Mouse (Mus musculus) kidney, embryonic 16.5 days (tissue): ENCODE measurements around the gene Fzd2. TPM values are rescaled to one million over a fixed set of nuclear protein-coding genes. Genes with fewer than 3 reads are reported as not detected.
"Not testable (repeated sequence)": the region's sequence is repeated elsewhere in the genome, so short reads cannot be mapped to it uniquely, and the experiment has no call there.

Experiments
- ATAC-seq: fragments of 200-750 bp; cut with Nextera tagmentation; 2 replicates; pipeline ENCODE4 v1.8.0; 2017; ENCODE audit warnings: moderate TSS enrichment; ENCODE audit not compliant: low FRiP score, low TSS enrichment
- H3K27ac ChIP-seq: fragments of 300-500 bp; sonication (generic); 2 replicates; pipeline ENCODE4 v1.5.1; 2014; ENCODE audit warnings: low read length
- H3K27me3 ChIP-seq: fragments of 300-500 bp; sonication (generic); 2 replicates; pipeline ENCODE4 v1.6.1; 2014; ENCODE audit warnings: low read length, control low read depth, mixed read lengths; ENCODE audit not compliant: insufficient read depth
- H3K36me3 ChIP-seq: fragments of 300-500 bp; sonication (generic); 2 replicates; pipeline ENCODE4 v1.6.1; 2014; ENCODE audit warnings: low read length, control low read depth, mixed read lengths; ENCODE audit not compliant: insufficient read depth
- H3K4me1 ChIP-seq: fragments of 300-500 bp; sonication (generic); 2 replicates; pipeline ENCODE4 v1.6.1; 2014; ENCODE audit warnings: low read length, control low read depth, mixed read lengths; ENCODE audit not compliant: insufficient read depth
- H3K4me2 ChIP-seq: fragments of 300-500 bp; sonication (generic); replicated peaks from 2 replicates; pipeline ENCODE4 v1.6.1; 2014; ENCODE audit warnings: low read depth, low read length
- H3K4me3 ChIP-seq: fragments of 300-500 bp; sonication (generic); 2 replicates; pipeline ENCODE4 v1.5.1; 2014; ENCODE audit warnings: mild to moderate bottlenecking, low read length
- H3K9ac ChIP-seq: fragments of 300-500 bp; sonication (generic); replicated peaks from 2 replicates; pipeline ENCODE4 v1.6.1; 2014; ENCODE audit warnings: low read length
- H3K9me3 ChIP-seq: fragments of 300-500 bp; sonication (generic); 2 replicates; pipeline ENCODE4 v1.6.1; 2016; ENCODE audit warnings: low read length, control low read depth
- WGBS: fragments of 180-500 bp; shearing (Covaris S2); extraction: QIAGEN DNeasy Blood & Tissue Kit; methylation state at CpG from one replicate; pipeline ENCODE4 v1.1.7; 2014; 5-methylcytosine and 5-hydroxymethylcytosine counted together
- polyA plus RNA-seq: library from polyadenylated mRNA; unstranded; fragments of >200 nt; fragmentation: Nextera tagmentation; extraction: Ambion mirVana; gene quantifications from 2 replicates; pipeline ENCODE4 v1.2.1, GENCODE M21; 2015

Fzd2 gene
- polyA plus RNA-seq, result 27.2 and 27.5 TPM in 2 replicates

- H3K27ac ChIP-seq, result peak within 1 kb of the TSS; percentile 99
- peak within 1 kb of the TSS; percentile 62 for H3K4me2 ChIP-seq
- peaks cover 27% of the 10 kb centered on the region for H3K4me1 ChIP-seq
- peak; percentile 93 for ATAC-seq
- H3K9ac ChIP-seq, result peak within 1 kb of the TSS; percentile 92
- peak within 1 kb of the TSS; percentile 81 for H3K4me3 ChIP-seq
- H3K36me3 ChIP-seq, result no peaks in the 10 kb centered on the region
- no peaks in the 10 kb centered on the region for H3K9me3 ChIP-seq
- whole genome bisulfite sequencing, result under 1% methylated on average over 30 of the region's 31 CpGs
- H3K27me3 ChIP-seq, result no peaks in the 10 kb centered on the region
Observed at GRCm38 (mm10) chr11:102604010-102604584, at the start of gene Fzd2. TSS of gene Fzd2 (plus strand) at chr11:102604396.

GRCm38 (mm10) chr11:102555400-102556030 is 48.7 kb upstream of the Fzd2 start:
- no peaks in the 10 kb centered on the region for H3K27me3 ChIP-seq
- peaks cover 19% of the 10 kb centered on the region for H3K4me1 ChIP-seq
- no peaks in the 10 kb centered on the region for H3K36me3 ChIP-seq
- peak; percentile 29 for ATAC-seq
- peak overlapping the region; percentile 99 for H3K9ac ChIP-seq
- H3K9me3 ChIP-seq, result no peaks in the 10 kb centered on the region
- under 1% methylated on average over 38 of the region's 39 CpGs for WGBS
- H3K4me3 ChIP-seq, result peak overlapping the region; percentile 100
- peak overlapping the region; percentile 97 for H3K27ac ChIP-seq
- H3K4me2 ChIP-seq, result peak overlapping the region; percentile 55

- Histone ChIP-seq H3K9ac (peak within 1 kb of the TSS; percentile 99), H3K4me3 (peak within 1 kb of the TSS; percentile 100), H3K4me2 (peak within 1 kb of the TSS; percentile 55), H3K36me3 (no peaks in the 10 kb centered on the region), H3K9me3 (no peaks in the 10 kb centered on the region), H3K4me1 (peaks cover 19% of the 10 kb centered on the region), H3K27ac (peak within 1 kb of the TSS; percentile 97), H3K27me3 (no peaks in the 10 kb centered on the region)
- under 1% methylated on average over 37 of the region's 55 CpGs for WGBS
- peak; percentile 99 for ATAC-seq
Observed at GRCm38 (mm10) chr11:102556031-102556715, 48.0 kb upstream of the Fzd2 start, which contains the start of gene Gpatch8. TSS of gene Gpatch8 (minus strand) at chr11:102556392.

- H3K27ac ChIP-seq, result peak overlapping the region; percentile 97
- no peaks in the 10 kb centered on the region for H3K36me3 ChIP-seq
- H3K4me3 ChIP-seq, result peak overlapping the region; percentile 100
- ATAC-seq, result no peak
- peaks cover 19% of the 10 kb centered on the region for H3K4me1 ChIP-seq
- peak overlapping the region; percentile 55 for H3K4me2 ChIP-seq
- no peak overlapping the region for H3K9ac ChIP-seq
- H3K27me3 ChIP-seq, result no peaks in the 10 kb centered on the region
- WGBS, result 1% methylated on average over 3 of the region's 3 CpGs
- H3K9me3 ChIP-seq, result no peaks in the 10 kb centered on the region
Observed at GRCm38 (mm10) chr11:102556716-102557074, 47.5 kb upstream of the Fzd2 start.

- no peaks in the 10 kb centered on the region for H3K9me3 ChIP-seq
- H3K36me3 ChIP-seq, result no peaks in the 10 kb centered on the region
- no peak overlapping the region for H3K27ac ChIP-seq
- H3K4me3 ChIP-seq, result no peak overlapping the region
- 87% methylated on average over 1 of the region's 1 CpGs for WGBS
- H3K4me2 ChIP-seq, result no peak overlapping the region
- no peak for ATAC-seq
- H3K4me1 ChIP-seq, result peaks cover 19% of the 10 kb centered on the region
- no peaks in the 10 kb centered on the region for H3K27me3 ChIP-seq
- no peak overlapping the region for H3K9ac ChIP-seq
Observed at GRCm38 (mm10) chr11:102557386-102557785, 46.8 kb upstream of the Fzd2 start.

GRCm38 (mm10) chr11:102558704-102559103 is 45.5 kb upstream of the Fzd2 start:
- H3K27ac ChIP-seq, result no peak overlapping the region
- 91% methylated on average over 3 of the region's 5 CpGs for WGBS

GRCm38 (mm10) chr11:102564952-102565671 is 39.1 kb upstream of the Fzd2 start:
- H3K36me3 ChIP-seq, H3K27me3 ChIP-seq, H3K4me2 ChIP-seq, H3K9me3 ChIP-seq, H3K27ac ChIP-seq, ATAC-seq, H3K4me3 ChIP-seq, H3K9ac ChIP-seq, H3K4me1 ChIP-seq: not testable (repeated sequence)
- 83% methylated on average over 14 of the region's 14 CpGs for WGBS

More at GRCm38 (mm10) chr11:102558704-102559103, 45.5 kb upstream of the Fzd2 start:
- no peak overlapping the region for H3K4me2 ChIP-seq
- no peak overlapping the region for H3K4me3 ChIP-seq
- no peak for ATAC-seq
- no peaks in the 10 kb centered on the region for H3K36me3 ChIP-seq
- H3K9ac ChIP-seq, result no peak overlapping the region
- peaks cover 17% of the 10 kb centered on the region for H3K4me1 ChIP-seq
- no peaks in the 10 kb centered on the region for H3K27me3 ChIP-seq
- no peaks in the 10 kb centered on the region for H3K9me3 ChIP-seq

- no peak overlapping the region for H3K4me3 ChIP-seq
- no peak overlapping the region for H3K4me2 ChIP-seq
- no peak overlapping the region for H3K27ac ChIP-seq
- no peaks in the 10 kb centered on the region for H3K9me3 ChIP-seq
- no peaks in the 10 kb centered on the region for H3K27me3 ChIP-seq
- no peaks in the 10 kb centered on the region for H3K36me3 ChIP-seq
- no peak for ATAC-seq
- no peaks in the 10 kb centered on the region for H3K4me1 ChIP-seq
- no peak overlapping the region for H3K9ac ChIP-seq
Observed at GRCm38 (mm10) chr11:102565741-102566140, 38.5 kb upstream of the Fzd2 start.

GRCm38 (mm10) chr11:102566290-102566689 is 37.9 kb upstream of the Fzd2 start:
- no peak overlapping the region for H3K4me3 ChIP-seq
- H3K9ac ChIP-seq, result no peak overlapping the region
- WGBS, result 96% methylated on average over 1 of the region's 1 CpGs
- no peaks in the 10 kb centered on the region for H3K4me1 ChIP-seq
- H3K4me2 ChIP-seq, result no peak overlapping the region
- H3K36me3 ChIP-seq, result no peaks in the 10 kb centered on the region
- no peaks in the 10 kb centered on the region for H3K9me3 ChIP-seq
- ATAC-seq, result no peak
- no peaks in the 10 kb centered on the region for H3K27me3 ChIP-seq
- no peak overlapping the region for H3K27ac ChIP-seq
